ENCODE assay signal across 9 mouse cellular contexts in the genomic region with DNA sequence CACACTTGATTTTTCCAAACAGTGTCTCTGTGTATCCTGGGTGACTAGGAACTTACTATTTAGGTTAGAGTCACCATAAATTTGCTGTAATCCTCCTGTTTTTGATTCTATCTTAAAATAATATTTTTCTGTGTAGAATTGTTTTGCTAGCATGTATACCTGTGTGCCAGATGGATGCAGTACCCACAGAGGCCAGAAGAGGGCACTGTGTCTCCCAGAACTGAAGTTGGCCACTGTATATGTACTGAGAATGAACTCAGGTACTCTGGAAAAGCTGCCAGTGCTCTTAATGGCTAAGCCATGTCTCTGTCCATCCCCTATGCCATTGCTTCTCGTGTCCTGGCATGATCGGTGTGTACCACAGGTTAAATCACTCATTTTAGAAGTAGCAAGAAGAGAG. TPM values are rescaled to one million over a fixed set of nuclear protein-coding genes. Genes with fewer than 3 reads are reported as not detected.
A peak's percentile ranks its signal among the peaks of the same experiment; 100 is the strongest.
DNase-seq lines count a peak whose midpoint lies in the region; ATAC-seq and TF ChIP-seq lines count a peak whose summit lies in the region.
"Had no signal": no experiment of that assay in that cellular context is flagged by ENCODE, and none has a peak within 500 bp of the region (broad histone marks: within the 10 kb centered on the region; RNA-seq: fewer than 3 reads in every experiment).

No protein-coding gene starts in this region.

- DNase-seq in kidney, adult 18-20 months, result peak; percentile 58
- peak; percentile 53 for DNase-seq in MEL (ENCODE audit: low read depth, low spot score)
- DNase-seq in c-Kit-positive CD71-positive TER-119-negative erythroid progenitor cells, embryonic 14.5 days (ENCODE audit: low read depth), result peak; percentile 16
- DNase-seq in gastrocnemius, adult 2 months, result peak; percentile 59
- DNase-seq in left cerebral cortex, postnatal 14 days (ENCODE audit: low spot score in 2 of 2), result peak; percentile 21 to 39
- DNase-seq in retina, adult 2 months (ENCODE audit: low read depth, low spot score), result peak; percentile 4
- DNase-seq in thymus, postnatal 4 days, result peak; percentile 79

- H3K4me3 ChIP-seq in kidney, embryonic 16.5 days (ENCODE audit: low read length), result no peak overlapping the region
- no peak overlapping the region for H3K4me3 ChIP-seq in MEL (ENCODE audit: control insufficient read depth in 1 of 2, insufficient read depth in 1 of 2, low read depth in 2 of 2, low read length in 2 of 2)
- no peak overlapping the region for H3K4me3 ChIP-seq in gastrocnemius, adult 2 months
- H3K4me3 ChIP-seq: megakaryocyte, embryonic 14.5 days had no signal

- peak; percentile 60 to 76 (median 63) for TF ChIP-seq CTCF in MEL (IDR thresholded peaks at IDR 0.05 in 2 of 3, conservative IDR thresholded peaks at IDR 0.05 in 1 of 3; ENCODE audit: control insufficient read depth in 1 of 3, insufficient read depth in 1 of 3, low read depth in 2 of 3, low read length in 3 of 3, poor library complexity in 1 of 3, severe bottlenecking in 1 of 3)
- TF ChIP-seq CTCF in gastrocnemius, adult 2 months (IDR thresholded peaks at IDR 0.05), result peak; percentile 87

- H3K9ac ChIP-seq in kidney, embryonic 16.5 days (replicated peaks; ENCODE audit: low read length), result no peak overlapping the region
- H3K9ac ChIP-seq in MEL (ENCODE audit: control insufficient read depth, low read depth, low read length, poor library complexity, severe bottlenecking), result no peak overlapping the region

- H3K27ac ChIP-seq in kidney, embryonic 16.5 days (ENCODE audit: low read length), result no peak overlapping the region
- H3K27ac ChIP-seq in MEL (ENCODE audit: control insufficient read depth, low read depth, low read length), result no peak overlapping the region
- H3K27ac ChIP-seq in gastrocnemius, adult 2 months, result no peak overlapping the region

- TF ChIP-seq POLR2A in MEL (IDR thresholded peaks at IDR 0.05; ENCODE audit: control insufficient read depth in 1 of 2, insufficient read depth in 1 of 2, low read depth in 1 of 2, low read length in 2 of 2, poor library complexity in 1 of 2), result no peak

- peak; percentile 59 for TF ChIP-seq RAD21 in MEL (IDR thresholded peaks at IDR 0.05; ENCODE audit: low read depth, low read length)

- ATAC-seq in kidney, embryonic 16.5 days (ENCODE audit: low FRiP score, low TSS enrichment), result no peak

- TF ChIP-seq EP300 in MEL (IDR thresholded peaks at IDR 0.05; ENCODE audit: low read depth in 1 of 2, low read length in 2 of 2), result no peak

- H3K4me2 ChIP-seq in kidney, embryonic 16.5 days (replicated peaks; ENCODE audit: low read depth, low read length), result no peak overlapping the region

- no peaks in the 10 kb centered on the region for H3K36me3 ChIP-seq in kidney, embryonic 16.5 days (ENCODE audit: insufficient read depth, low read length)
- no peaks in the 10 kb centered on the region for H3K36me3 ChIP-seq in MEL (ENCODE audit: control insufficient read depth in 1 of 2, insufficient read depth in 2 of 2, low read length in 2 of 2)

- H3K79me2 ChIP-seq in MEL (ENCODE audit: control insufficient read depth, insufficient read depth, low read length, poor library complexity), result no peaks in the 10 kb centered on the region

- no peaks in the 10 kb centered on the region for H3K9me3 ChIP-seq in kidney, embryonic 16.5 days (ENCODE audit: low read length)
- no peaks in the 10 kb centered on the region for H3K9me3 ChIP-seq in MEL (replicated peaks; ENCODE audit: insufficient read depth, low read length)
- H3K9me3 ChIP-seq: megakaryocyte, embryonic 14.5 days had no signal

- no peaks in the 10 kb centered on the region for H3K4me1 ChIP-seq in kidney, embryonic 16.5 days (ENCODE audit: insufficient read depth, low read length)
- H3K4me1 ChIP-seq in MEL (ENCODE audit: control insufficient read depth in 1 of 2, insufficient read depth in 2 of 2, low read length in 2 of 2), result no peaks in the 10 kb centered on the region
- H3K4me1 ChIP-seq: megakaryocyte, embryonic 14.5 days had no signal

- 0 out of 2 replicates have a peak, but pooled peaks cover 2% of the 10 kb centered on the region for H3K27me3 ChIP-seq in kidney, embryonic 16.5 days (ENCODE audit: insufficient read depth, low read length)
- no peaks in the 10 kb centered on the region for H3K27me3 ChIP-seq in MEL (ENCODE audit: control insufficient read depth in 1 of 2, insufficient read depth in 2 of 2, low read length in 2 of 2)
- H3K27me3 ChIP-seq: megakaryocyte, embryonic 14.5 days had no signal

- intact Hi-C loops in gastrocnemius, adult 2 months (cut with DNase I), result no loop called here
- intact Hi-C loops in left cerebral cortex, postnatal 14 days (cut with DNase I), result no loop called here

- 69% methylated on average over 2 of the region's 2 CpGs for WGBS in kidney, embryonic 16.5 days

TF ChIP-seq in MEL, 35 proteins besides CTCF, POLR2A, EP300 and RAD21:
- TF ChIP-seq SMC3 (IDR thresholded peaks at IDR 0.05; ENCODE audit: low read depth, low read length), result peak; percentile 53
- TF ChIP-seq NELFE (IDR thresholded peaks at IDR 0.05; ENCODE audit: low read depth, low read length), result no peak
- TF ChIP-seq MYC (IDR thresholded peaks at IDR 0.05; ENCODE audit: low read depth, low read length), result no peak
- no peak for TF ChIP-seq HCFC1 (IDR thresholded peaks at IDR 0.05; ENCODE audit: low read depth, low read length)
TF ChIP-seq in MEL: peak in this region for 1.

RNA-seq across cellular contexts. Expression of a gene that starts 28.8 kb away (rescaled TPM):
- polyA plus RNA-seq in kidney, embryonic 16.5 days (2015; fragmentation: Nextera tagmentation; extraction: Ambion mirVana), result 40.2 and 40.4 TPM in 2 replicates
- total RNA-seq in MEL (2012; rRNA removed), result 8.1 and 10.1 TPM in 2 replicates
- 1 to 10 TPM in 1 of 2 experiments, not detected in 1; 4.8 TPM for polyA plus RNA-seq in MEL (2012; ENCODE audit: insufficient read depth in 1 of 2, insufficient read length in 2 of 2, low read depth in 1 of 2, low replicate concordance in 2 of 2, missing spikeins in 1 of 2)
- 10 to 100 TPM; 50.5 to 76.3 TPM for total RNA-seq in gastrocnemius, adult 2 months (2021)
- 10 to 100 TPM; 13.3 to 15.7 TPM for total RNA-seq in left cerebral cortex, postnatal 14 days (2021)

Comparison
In these comparisons a context has a peak if more than half of its experiments do, and no peak if none do; other contexts are left out.
1. DNase-seq: peak in every context shown above with its lines; median percentile 79 in thymus, postnatal 4 days; 59 in gastrocnemius, adult 2 months; 58 in kidney, adult 18-20 months; 53 in MEL; 30 in left cerebral cortex, postnatal 14 days; 16 in c-Kit-positive CD71-positive TER-119-negative erythroid progenitor cells, embryonic 14.5 days; 4 in retina, adult 2 months.